In the genomic region with DNA sequence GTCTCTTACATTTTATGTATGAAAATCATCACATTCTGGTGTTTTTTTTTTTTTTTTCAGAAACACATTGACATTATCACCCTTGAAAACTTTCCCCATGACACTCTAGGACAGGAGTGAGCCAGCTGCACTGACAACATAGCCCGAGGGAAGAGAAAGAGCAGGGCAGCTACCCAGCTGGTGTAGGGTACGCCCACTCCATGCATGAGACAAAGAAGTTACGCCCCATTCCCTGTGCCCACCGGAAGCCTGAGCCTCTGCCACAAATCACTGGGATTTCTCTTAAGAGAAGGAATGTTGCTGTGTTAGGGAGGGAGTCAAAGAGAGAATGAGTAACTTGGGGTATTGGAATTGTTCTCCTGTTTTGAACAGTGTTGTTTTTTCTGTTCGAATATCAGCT, we compare ENCODE assay signal across 14 mouse cellular contexts.
DNase-seq lines count a peak whose midpoint lies in the region; ATAC-seq and TF ChIP-seq lines count a peak whose summit lies in the region.
"Had no signal": no experiment of that assay in that cellular context is flagged by ENCODE, and none has a peak within 500 bp of the region (broad histone marks: within the 10 kb centered on the region; RNA-seq: fewer than 3 reads in every experiment).

No protein-coding gene starts in this region.

- no peak overlapping the region for H3K27ac ChIP-seq in midbrain, embryonic 12.5 days (replicated peaks)
- no peak overlapping the region for H3K27ac ChIP-seq in midbrain, embryonic 16.5 days (ENCODE audit: low read length)
- no peak overlapping the region for H3K27ac ChIP-seq in forebrain, embryonic 15.5 days (replicated peaks)
- no peak overlapping the region for H3K27ac ChIP-seq in neural tube, embryonic 14.5 days (ENCODE audit: low read depth, low read length)
- H3K27ac ChIP-seq in thymus, adult 2 months (ENCODE audit: control insufficient read depth, insufficient read depth, low read length), result no peak overlapping the region
- H3K27ac ChIP-seq: embryonic facial prominence, embryonic 13.5 days; heart, embryonic 13.5 days; kidney, embryonic 15.5 days; lung, embryonic 15.5 days had no signal

- DNase-seq in embryo, embryonic 10.5 days (ENCODE audit: low spot score), result peak; percentile 58
- no peak for DNase-seq in thymus, adult 2 months
- no peak for DNase-seq in spleen, postnatal 14 days (ENCODE audit: low spot score in 2 of 2)
- DNase-seq: cerebellum, adult 8-10 months; gastrocnemius, postnatal 36 days had no signal

- WGBS in midbrain, embryonic 12.5 days, result 46% methylated on average over 5 of the region's 5 CpGs
- 29% methylated on average over 5 of the region's 5 CpGs for WGBS in midbrain, embryonic 16.5 days
- 30% methylated on average over 5 of the region's 5 CpGs for WGBS in forebrain, embryonic 15.5 days
- WGBS in neural tube, embryonic 14.5 days, result 19% methylated on average over 5 of the region's 5 CpGs
- 83% methylated on average over 5 of the region's 5 CpGs for WGBS in thymus, adult 2 months

- no peak for TF ChIP-seq CTCF in thymus, adult 2 months (IDR thresholded peaks at IDR 0.05; ENCODE audit: borderline replicate concordance, control insufficient read depth, extremely low read depth, insufficient read depth, low read length, poor library complexity)

- H3K9me3 ChIP-seq in midbrain, embryonic 12.5 days, result no peaks in the 10 kb centered on the region
- no peaks in the 10 kb centered on the region for H3K9me3 ChIP-seq in midbrain, embryonic 16.5 days (replicated peaks; ENCODE audit: control insufficient read depth, low read length, poor library complexity, severe bottlenecking)
- no peaks in the 10 kb centered on the region for H3K9me3 ChIP-seq in forebrain, embryonic 15.5 days
- H3K9me3 ChIP-seq in neural tube, embryonic 14.5 days (ENCODE audit: control insufficient read depth, low read length), result no peaks in the 10 kb centered on the region
- H3K9me3 ChIP-seq: embryonic facial prominence, embryonic 13.5 days; heart, embryonic 13.5 days; kidney, embryonic 15.5 days; lung, embryonic 15.5 days had no signal

- no peaks in the 10 kb centered on the region for H3K4me1 ChIP-seq in midbrain, embryonic 12.5 days
- H3K4me1 ChIP-seq in midbrain, embryonic 16.5 days (ENCODE audit: control insufficient read depth, insufficient read depth, low read length), result no peaks in the 10 kb centered on the region
- H3K4me1 ChIP-seq in forebrain, embryonic 15.5 days, result 0 out of 2 replicates have a peak, but pooled peaks cover 4% of the 10 kb centered on the region
- no peaks in the 10 kb centered on the region for H3K4me1 ChIP-seq in neural tube, embryonic 14.5 days (ENCODE audit: control insufficient read depth, insufficient read depth, low read length)
- no peaks in the 10 kb centered on the region for H3K4me1 ChIP-seq in thymus, adult 2 months (replicated peaks; ENCODE audit: control insufficient read depth, insufficient read depth, low read length)
- H3K4me1 ChIP-seq: heart, embryonic 13.5 days; kidney, embryonic 15.5 days had no signal

- no peak for TF ChIP-seq POLR2A in thymus, adult 2 months (IDR thresholded peaks at IDR 0.05; ENCODE audit: control insufficient read depth, extremely low read depth, insufficient read depth, low read length, poor library complexity)

- H3K36me3 ChIP-seq in midbrain, embryonic 12.5 days, result no peaks in the 10 kb centered on the region
- no peaks in the 10 kb centered on the region for H3K36me3 ChIP-seq in midbrain, embryonic 16.5 days (ENCODE audit: control insufficient read depth, insufficient read depth, low read length)
- no peaks in the 10 kb centered on the region for H3K36me3 ChIP-seq in forebrain, embryonic 15.5 days
- H3K36me3 ChIP-seq in neural tube, embryonic 14.5 days (ENCODE audit: control insufficient read depth, insufficient read depth, low read length), result no peaks in the 10 kb centered on the region
- no peaks in the 10 kb centered on the region for H3K36me3 ChIP-seq in thymus, adult 2 months (ENCODE audit: control insufficient read depth, insufficient read depth, low read length)
- H3K36me3 ChIP-seq: embryonic facial prominence, embryonic 13.5 days; heart, embryonic 13.5 days; kidney, embryonic 15.5 days; lung, embryonic 15.5 days had no signal

- ATAC-seq in midbrain, embryonic 12.5 days (ENCODE audit: low FRiP score, low read depth), result peak; percentile 74; the same call in 1 of the 2 replicates
- no peak for ATAC-seq in midbrain, embryonic 16.5 days
- ATAC-seq in forebrain, embryonic 15.5 days (replicated peaks), result 0 out of 2 replicates have a peak, but pooled peaks have one; percentile 46
- ATAC-seq in neural tube, embryonic 14.5 days (ENCODE audit: low read depth), result peak; percentile 75
- ATAC-seq: Patski had no signal

- no peak overlapping the region for H3K9ac ChIP-seq in midbrain, embryonic 12.5 days (replicated peaks)
- no peak overlapping the region for H3K9ac ChIP-seq in midbrain, embryonic 16.5 days (ENCODE audit: low read depth, low read length)
- no peak overlapping the region for H3K9ac ChIP-seq in forebrain, embryonic 15.5 days (replicated peaks)
- H3K9ac ChIP-seq in neural tube, embryonic 14.5 days (replicated peaks; ENCODE audit: low read depth, low read length), result no peak overlapping the region
- H3K9ac ChIP-seq: embryonic facial prominence, embryonic 13.5 days; heart, embryonic 13.5 days; kidney, embryonic 15.5 days; lung, embryonic 15.5 days had no signal

- H3K27me3 ChIP-seq in midbrain, embryonic 12.5 days, result no peaks in the 10 kb centered on the region
- no peaks in the 10 kb centered on the region for H3K27me3 ChIP-seq in midbrain, embryonic 16.5 days (ENCODE audit: control insufficient read depth, insufficient read depth, low read depth, low read length)
- H3K27me3 ChIP-seq in forebrain, embryonic 15.5 days, result no peaks in the 10 kb centered on the region
- H3K27me3 ChIP-seq in neural tube, embryonic 14.5 days (ENCODE audit: control insufficient read depth, insufficient read depth, low read length), result no peaks in the 10 kb centered on the region
- no peaks in the 10 kb centered on the region for H3K27me3 ChIP-seq in thymus, adult 2 months (ENCODE audit: control insufficient read depth, insufficient read depth, low read length)
- H3K27me3 ChIP-seq: embryonic facial prominence, embryonic 13.5 days; heart, embryonic 13.5 days; kidney, embryonic 15.5 days; lung, embryonic 15.5 days; Patski had no signal

- no peak overlapping the region for H3K4me3 ChIP-seq in midbrain, embryonic 12.5 days
- no peak overlapping the region for H3K4me3 ChIP-seq in midbrain, embryonic 16.5 days (ENCODE audit: low read depth, low read length)
- no peak overlapping the region for H3K4me3 ChIP-seq in forebrain, embryonic 15.5 days
- H3K4me3 ChIP-seq in neural tube, embryonic 14.5 days (ENCODE audit: low read depth, low read length), result no peak overlapping the region
- no peak overlapping the region for H3K4me3 ChIP-seq in thymus, adult 2 months (ENCODE audit: control insufficient read depth, insufficient read depth, low read length)
- H3K4me3 ChIP-seq: embryonic facial prominence, embryonic 13.5 days; heart, embryonic 13.5 days; kidney, embryonic 15.5 days; lung, embryonic 15.5 days had no signal

- H3K4me2 ChIP-seq in midbrain, embryonic 12.5 days (replicated peaks), result no peak overlapping the region
- no peak overlapping the region for H3K4me2 ChIP-seq in midbrain, embryonic 16.5 days (ENCODE audit: low read length)
- H3K4me2 ChIP-seq in forebrain, embryonic 15.5 days (replicated peaks), result no peak overlapping the region
- no peak overlapping the region for H3K4me2 ChIP-seq in neural tube, embryonic 14.5 days (ENCODE audit: low read depth, low read length)
- H3K4me2 ChIP-seq: embryonic facial prominence, embryonic 13.5 days; heart, embryonic 13.5 days; kidney, embryonic 15.5 days; lung, embryonic 15.5 days had no signal
